Mouse (Mus musculus) heart, embryonic 14.5 days (tissue): ENCODE measurements around the gene Rgs3. TPM values are rescaled to one million over a fixed set of nuclear protein-coding genes. Genes with fewer than 3 reads are reported as not detected.
A peak's percentile ranks its signal among the peaks of the same experiment; 100 is the strongest.

Experiments
- ATAC-seq: fragments of 200-750 bp; cut with Nextera tagmentation; 2 replicates; pipeline ENCODE4 v1.8.0; 2017; ENCODE audit warnings: low read depth, moderate TSS enrichment; ENCODE audit not compliant: insufficient number of reproducible peaks, insufficient read depth, low FRiP score
- H3K27ac ChIP-seq, 2 experiments: fragments of 200-500 bp in 1 of 2; fragments of 300-500 bp in 1 of 2; sonication (generic) in 1 of 2; replicated peaks in 1 of 2; 2 replicates each; pipeline ENCODE4 v1.5.1; 2012 to 2014; ENCODE audit warnings: low read depth in 2 of 2, low read length in 2 of 2, control low read depth in 1 of 2, mild to moderate bottlenecking in 1 of 2, mixed read lengths in 1 of 2; ENCODE audit not compliant: control insufficient read depth in 1 of 2, insufficient read depth in 1 of 2
- H3K27me3 ChIP-seq: fragments of 300-500 bp; sonication (generic); 2 replicates; pipeline ENCODE4 v1.6.1; 2014; ENCODE audit warnings: mild to moderate bottlenecking, low read length, control low read depth; ENCODE audit not compliant: control insufficient read depth, insufficient read depth
- H3K36me3 ChIP-seq: fragments of 300-500 bp; sonication (generic); 2 replicates; pipeline ENCODE4 v1.6.1; 2014; ENCODE audit warnings: mild to moderate bottlenecking, control low read depth, low read length, mixed read lengths; ENCODE audit not compliant: control insufficient read depth, insufficient read depth
- H3K4me1 ChIP-seq, 2 experiments: fragments of 200-500 bp in 1 of 2; fragments of 300-500 bp in 1 of 2; sonication (generic) in 1 of 2; 2 replicates each; pipeline ENCODE4 v1.6.1; 2012 to 2014; ENCODE audit warnings: low read length in 2 of 2, control low read depth in 1 of 2, mixed read lengths in 1 of 2; ENCODE audit not compliant: control insufficient read depth in 2 of 2, insufficient read depth in 2 of 2
- H3K4me2 ChIP-seq: fragments of 300-500 bp; sonication (generic); 2 replicates; pipeline ENCODE4 v1.6.1; 2014; ENCODE audit warnings: mild to moderate bottlenecking, low read length
- H3K4me3 ChIP-seq, 2 experiments: fragments of 200-500 bp in 1 of 2; fragments of 300-500 bp in 1 of 2; sonication (generic) in 1 of 2; 2 replicates each; pipeline ENCODE4 v1.5.1; 2012 to 2014; ENCODE audit warnings: low read length in 2 of 2, mild to moderate bottlenecking in 2 of 2, control low read depth in 1 of 2, low read depth in 1 of 2, moderate library complexity in 1 of 2; ENCODE audit not compliant: control insufficient read depth in 1 of 2, insufficient read depth in 1 of 2
- H3K9ac ChIP-seq: fragments of 300-500 bp; sonication (generic); 2 replicates; pipeline ENCODE4 v1.6.1; 2014; ENCODE audit warnings: mild to moderate bottlenecking, low read length
- H3K9me3 ChIP-seq: fragments of 300-500 bp; sonication (generic); 2 replicates; pipeline ENCODE4 v1.6.1; 2016; ENCODE audit warnings: low read length, control low read depth; ENCODE audit not compliant: control insufficient read depth
- WGBS: fragments of 180-500 bp; shearing (Covaris S2); extraction: QIAGEN DNeasy Blood & Tissue Kit; methylation state at CpG from one replicate; pipeline ENCODE4 v1.1.7; 2014; 5-methylcytosine and 5-hydroxymethylcytosine counted together
- polyA plus RNA-seq: library from polyadenylated mRNA; unstranded; fragments of >200 nt; fragmentation: Nextera tagmentation; extraction: Ambion mirVana; gene quantifications from 2 replicates; pipeline ENCODE4 v1.2.1, GENCODE M21; 2014

Gene Rgs3
- polyA plus RNA-seq, 1 experiment from 2014 or later, result 70.4 TPM

GRCm38 (mm10) chr4:62668666-62669065 lies 109.0 kb downstream of the Rgs3 start:
- Histone ChIP-seq H3K4me3 (no peak overlapping the region), H3K4me2 (no peak overlapping the region), H3K36me3 (peaks cover 4% of the 10 kb centered on the region; the same call in 1 of the 2 replicates), H3K4me1 (peaks cover 29 to 46% of the 10 kb centered on the region in 2 experiments), H3K27ac (no peak overlapping the region), H3K9ac (no peak overlapping the region), H3K9me3 (no peaks in the 10 kb centered on the region), H3K27me3 (peaks cover 9% of the 10 kb centered on the region)
- whole genome bisulfite sequencing, result 83% methylated on average over 8 of the region's 8 CpGs
- ATAC-seq, result no peak

DNA sequence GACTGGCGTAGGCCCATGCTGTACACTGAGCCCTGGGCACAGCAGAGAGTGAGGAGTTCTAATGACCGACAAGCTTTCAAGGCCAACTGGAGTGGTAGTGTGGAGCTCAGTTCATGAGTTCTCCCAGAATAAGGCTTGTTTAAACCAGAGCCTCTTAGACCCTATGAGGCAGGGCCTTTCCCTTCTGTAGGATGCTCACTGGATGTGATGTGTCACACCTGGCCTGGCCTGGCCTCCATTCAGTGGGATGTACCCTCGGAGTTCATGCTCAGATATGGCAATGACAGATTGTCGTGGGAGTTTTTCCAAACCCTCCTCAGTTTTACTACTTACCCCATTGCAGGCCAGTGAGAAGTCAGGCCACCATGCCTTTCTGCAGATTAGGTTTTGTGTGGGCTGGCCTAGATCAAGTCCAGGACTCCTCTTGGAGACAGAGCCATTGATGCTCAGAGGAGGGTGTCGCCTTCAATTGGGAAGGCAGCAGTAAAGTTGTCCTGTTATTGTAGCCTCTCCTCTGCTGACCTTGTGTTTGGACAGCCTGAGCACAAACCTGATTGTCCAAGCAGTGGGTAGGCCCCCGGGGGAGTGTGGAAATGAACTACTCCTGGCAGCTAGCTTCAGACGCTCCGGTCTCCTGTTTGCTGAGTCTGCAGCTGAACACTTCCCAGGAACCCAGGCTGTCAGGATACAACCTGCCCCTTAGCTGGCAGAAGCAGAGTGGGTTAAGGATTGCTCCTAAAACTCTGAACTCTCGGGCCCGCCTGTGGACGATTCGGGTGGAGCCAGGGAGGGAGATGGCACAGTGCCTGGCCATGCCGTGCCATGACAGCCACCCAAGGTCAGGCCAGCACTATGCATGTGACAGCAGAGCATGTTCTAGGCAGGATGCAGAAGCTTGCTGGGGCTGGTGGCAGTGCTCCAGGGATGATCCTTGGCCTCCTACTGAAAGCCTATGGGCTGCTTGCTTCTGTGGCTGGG lies 109.7 kb downstream of the Rgs3 start:
- no peaks in the 10 kb centered on the region for H3K9me3 ChIP-seq
- no peak overlapping the region for H3K9ac ChIP-seq
- 62% methylated on average over 13 of the region's 13 CpGs for WGBS
- no peak overlapping the region for H3K4me3 ChIP-seq
- peaks cover 4% of the 10 kb centered on the region; the same call in 1 of the 2 replicates for H3K36me3 ChIP-seq
- ATAC-seq, result no peak
- no peak overlapping the region for H3K4me2 ChIP-seq
- no peak overlapping the region for H3K27ac ChIP-seq
- peaks cover 9% of the 10 kb centered on the region for H3K27me3 ChIP-seq
- H3K4me1 ChIP-seq, result peaks cover 25 to 44% of the 10 kb centered on the region in 2 experiments

GRCm38 (mm10) chr4:62673531-62674030 lies 113.9 kb downstream of the Rgs3 start:
- H3K27ac ChIP-seq, result no peak overlapping the region
- 29% methylated on average over 9 of the region's 9 CpGs for WGBS
- peaks cover 28 to 48% of the 10 kb centered on the region in 2 experiments for H3K4me1 ChIP-seq
- H3K4me2 ChIP-seq, result peak overlapping the region; percentile 71
- no peaks in the 10 kb centered on the region for H3K9me3 ChIP-seq
- H3K27me3 ChIP-seq, result peaks cover 34% of the 10 kb centered on the region
- H3K4me3 ChIP-seq, result peak overlapping the region; percentile 44 to 56
- H3K36me3 ChIP-seq, result peaks cover 17% of the 10 kb centered on the region; the same call in 1 of the 2 replicates
- ATAC-seq, result peak; percentile 59
- peak overlapping the region; percentile 75 for H3K9ac ChIP-seq

DNA sequence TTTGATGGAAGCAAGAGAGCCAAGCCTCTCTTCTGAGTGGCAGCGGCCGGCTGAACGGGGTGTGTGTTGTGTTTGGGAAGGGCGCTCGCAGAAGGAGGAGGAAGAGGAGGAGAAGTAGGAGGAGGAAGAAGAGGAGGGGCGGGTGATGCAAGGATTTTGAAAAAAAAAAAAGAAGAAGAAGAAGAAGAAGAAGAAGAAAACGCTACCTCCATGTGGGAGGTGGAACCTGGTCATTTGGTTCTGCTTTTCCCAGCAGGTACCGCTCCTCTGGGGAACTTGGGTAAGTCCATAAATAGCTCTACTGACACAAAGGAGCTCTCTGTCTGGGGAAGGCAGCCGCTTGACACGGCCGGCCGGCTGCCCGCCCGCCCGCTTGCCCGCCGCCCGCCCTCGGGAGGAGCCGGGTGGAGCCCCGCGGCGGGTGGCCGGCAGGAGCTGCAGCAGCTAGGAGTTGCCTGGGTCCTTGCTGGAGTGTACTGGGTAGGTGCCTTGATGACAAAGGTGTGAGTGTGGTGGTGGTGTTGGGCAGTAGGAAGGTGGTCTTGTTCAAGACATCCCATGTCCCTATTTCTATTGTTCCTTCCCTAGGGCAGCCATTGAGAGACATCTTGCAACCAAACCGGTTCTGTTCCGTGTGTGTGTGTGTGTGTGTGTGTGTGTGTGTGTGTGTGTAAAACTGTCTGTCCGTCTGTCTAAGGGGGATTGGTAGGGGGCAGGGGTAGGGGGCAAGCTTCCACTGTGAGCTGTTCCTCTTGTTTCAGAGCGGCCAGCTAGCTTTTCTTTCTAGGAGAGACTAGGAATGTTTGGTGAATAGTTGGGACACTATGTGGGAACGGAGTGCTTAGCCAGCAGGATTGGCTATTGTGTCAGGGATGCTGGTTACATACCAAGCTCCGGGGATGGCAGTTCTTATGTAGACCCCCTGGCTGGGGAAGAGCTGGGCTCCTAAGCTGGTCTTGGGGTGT lies 114.7 kb downstream of the Rgs3 start:
- no peak; the same call in 1 of the 2 replicates for ATAC-seq
- peak overlapping the region; percentile 44 to 56 for H3K4me3 ChIP-seq
- peak overlapping the region in 1 of 2 experiments; percentile 33; a peak in 1 of 4 replicates for H3K27ac ChIP-seq
- 4% methylated on average over 30 of the region's 30 CpGs for WGBS
- H3K27me3 ChIP-seq, result peaks cover 39% of the 10 kb centered on the region
- peaks cover 23 to 43% of the 10 kb centered on the region in 2 experiments for H3K4me1 ChIP-seq
- peak overlapping the region; percentile 75 for H3K9ac ChIP-seq
- H3K9me3 ChIP-seq, result no peaks in the 10 kb centered on the region
- H3K36me3 ChIP-seq, result peaks cover 24% of the 10 kb centered on the region; the same call in 1 of the 2 replicates
- peak overlapping the region; percentile 71 for H3K4me2 ChIP-seq

- H3K36me3 ChIP-seq, result peaks cover 29% of the 10 kb centered on the region; the same call in 1 of the 2 replicates
- peak overlapping the region; percentile 44 to 56; a peak in 3 of 4 replicates for H3K4me3 ChIP-seq
- H3K27ac ChIP-seq, result no peak overlapping the region
- no peak for ATAC-seq
- H3K4me2 ChIP-seq, result peak overlapping the region; percentile 71
- H3K27me3 ChIP-seq, result peaks cover 39% of the 10 kb centered on the region
- no peaks in the 10 kb centered on the region for H3K9me3 ChIP-seq
- WGBS, result 74% methylated on average over 2 of the region's 2 CpGs
- H3K4me1 ChIP-seq, result peaks cover 17 to 37% of the 10 kb centered on the region in 2 experiments
- peak overlapping the region; percentile 75 for H3K9ac ChIP-seq
Measured at GRCm38 (mm10) chr4:62675394-62675793, 115.7 kb downstream of the Rgs3 start.

DNA sequence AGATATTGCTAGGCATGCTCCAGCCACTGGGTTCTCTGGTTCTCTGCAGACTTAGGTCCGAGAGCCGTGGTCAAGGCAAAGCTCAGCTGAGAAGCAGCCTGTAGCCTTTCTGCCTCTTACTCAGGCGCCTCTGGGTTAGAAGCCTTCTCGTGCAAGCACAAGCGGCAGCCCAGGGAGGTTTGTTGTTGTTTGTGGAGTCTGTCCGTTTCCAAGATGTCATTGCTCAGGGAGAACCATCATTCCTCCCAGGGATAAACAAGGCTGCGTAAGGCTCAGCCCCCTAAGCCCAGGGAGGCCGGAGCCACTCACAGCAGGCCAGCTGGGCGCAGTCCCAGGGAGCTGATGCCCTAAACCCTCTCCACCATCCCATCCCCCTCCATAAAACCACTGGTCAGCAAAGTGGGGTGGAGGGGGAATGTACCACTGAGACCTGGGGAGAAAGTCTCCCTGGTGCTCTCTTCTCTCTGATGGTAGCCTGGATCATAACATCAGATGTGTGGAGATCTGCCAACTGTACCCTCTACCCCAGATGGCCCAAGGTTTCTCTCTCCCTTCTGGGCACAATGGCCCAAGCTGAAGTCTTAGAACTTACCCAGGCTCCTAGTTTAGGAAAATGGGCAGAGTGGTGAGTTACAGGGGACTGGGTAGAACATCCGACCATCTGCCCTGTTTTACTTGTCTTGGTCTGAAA lies 117.5 kb downstream of the Rgs3 start:
- 74% methylated on average over 10 of the region's 10 CpGs for WGBS
- Histone ChIP-seq H3K4me2 (0 out of 2 replicates have a peak overlapping the region, but pooled peaks have one; percentile 14), H3K27ac (no peak overlapping the region), H3K36me3 (peaks cover 30% of the 10 kb centered on the region; the same call in 1 of the 2 replicates), H3K9ac (no peak overlapping the region), H3K4me1 (peaks cover 11 to 28% of the 10 kb centered on the region in 2 experiments; a peak in 3 of 4 replicates), H3K27me3 (peaks cover 39% of the 10 kb centered on the region), H3K4me3 (no peak overlapping the region), H3K9me3 (no peaks in the 10 kb centered on the region)
- ATAC-seq, result no peak
